Mouse (Mus musculus) C2C12 (cell line): Measurements from ENCODE around the gene Eif3d.

Experiments
- CTCF ChIP-seq: IDR thresholded peaks from one replicate; pipeline ENCODE4 v1.5.1; 2011; ENCODE audit not compliant: control insufficient read depth, insufficient read depth, insufficient read length
- FOSL1 ChIP-seq: IDR thresholded peaks from one replicate; pipeline ENCODE4 v1.8.0; 2011; ENCODE audit warnings: mild to moderate bottlenecking, low read length; ENCODE audit not compliant: poor library complexity, insufficient read depth, severe bottlenecking
- MYOD1 ChIP-seq: IDR thresholded peaks from one replicate; pipeline ENCODE4 v1.6.1; 2011; ENCODE audit warnings: low read depth; ENCODE audit not compliant: control insufficient read depth, insufficient read length
- MYOG ChIP-seq: IDR thresholded peaks from one replicate; pipeline ENCODE4 v1.6.1; 2011; ENCODE audit not compliant: control insufficient read depth, insufficient read length; ENCODE audit errors: extremely low read depth

DNA sequence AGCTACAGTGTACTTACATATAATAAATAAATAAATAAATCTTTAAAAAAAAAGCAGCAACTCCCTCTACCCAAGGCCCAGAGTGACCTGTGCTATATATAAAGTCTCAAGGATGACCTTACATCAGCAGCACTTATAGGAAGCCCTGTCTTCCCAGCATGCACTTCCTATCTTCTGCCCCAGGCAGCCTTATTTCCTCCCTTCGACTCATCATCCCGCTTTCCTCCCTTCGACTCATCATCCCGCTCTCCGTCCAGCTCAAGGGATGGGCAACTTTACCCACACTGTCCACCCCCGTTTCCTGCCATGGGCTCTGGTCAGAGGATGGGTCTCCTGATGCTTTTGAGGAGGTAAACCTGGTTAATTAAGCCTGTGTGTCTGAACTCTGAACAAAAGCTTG, 49.0 kb downstream of the Eif3d start:
- TF ChIP-seq CTCF = no peak
- no peak for TF ChIP-seq MYOG
- TF ChIP-seq MYOD1 = no peak
- TF ChIP-seq FOSL1 = no peak
